Mouse (Mus musculus) liver, postnatal 0 days (tissue): Measurements from ENCODE around the gene Ppp1r3c.

ENCODE experiments used
- CTCF ChIP-seq: sonication (generic); IDR thresholded peaks from 2 replicates; pipeline ENCODE4 v1.5.1; 2016; ENCODE audit warnings: antibody characterized with exemption, low read depth
- EP300 ChIP-seq: IDR thresholded peaks from 2 replicates; pipeline ENCODE4 v1.6.1; 2016; ENCODE audit warnings: antibody characterized with exemption, low read depth, mild to moderate bottlenecking

DNA sequence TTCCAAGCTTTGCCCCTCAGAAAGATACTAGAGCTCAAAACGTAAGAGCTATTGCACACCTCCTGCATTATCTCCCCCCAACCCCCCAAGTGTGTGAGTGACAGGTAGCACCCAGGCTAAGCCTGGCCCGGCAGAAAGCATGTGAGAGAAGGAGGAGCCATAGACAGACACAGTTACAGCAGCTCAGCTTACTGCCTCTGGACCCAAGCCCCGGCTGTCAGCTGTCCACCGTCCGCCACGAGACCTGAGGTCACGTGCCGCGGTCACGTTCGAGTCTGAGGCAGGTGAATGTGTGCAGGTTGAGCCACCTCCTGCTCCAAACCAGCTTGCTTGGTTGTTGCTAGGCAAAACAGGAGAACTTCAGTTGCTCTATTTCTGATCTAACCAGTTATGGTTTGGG lies 5.1 kb downstream of the Ppp1r3c start:
- no peak for TF ChIP-seq EP300
- no peak for TF ChIP-seq CTCF
